ENCODE assay signal across 19 mouse cellular contexts in genomic region chr7:84059799-84060198, GRCm38 (mm10). TPM values are rescaled to one million over a fixed set of nuclear protein-coding genes. Genes with fewer than 3 reads are reported as not detected.
DNase-seq lines count a peak whose midpoint lies in the region; ATAC-seq and TF ChIP-seq lines count a peak whose summit lies in the region.
"Had no signal": no experiment of that assay in that cellular context is flagged by ENCODE, and none has a peak within 500 bp of the region (broad histone marks: within the 10 kb centered on the region; RNA-seq: fewer than 3 reads in every experiment).

No protein-coding gene starts in this region.

- H3K27ac ChIP-seq in layer of hippocampus, adult 2 months, result 0 out of 2 replicates have a peak overlapping the region, but pooled peaks have one; percentile 10
- H3K27ac ChIP-seq in left cerebral cortex, adult 2 months, result peak overlapping the region; percentile 30; the same call in 1 of the 2 replicates
- H3K27ac ChIP-seq: embryonic facial prominence, embryonic 10.5 days; embryonic facial prominence, embryonic 12.5 days; forebrain, embryonic 13.5 days; forebrain, embryonic 15.5 days had no signal

- intact Hi-C loops in left cerebral cortex, adult 2 months (cut with DNase I), result no loop called here

- no peak overlapping the region for H3K4me3 ChIP-seq in layer of hippocampus, adult 2 months
- H3K4me3 ChIP-seq in left cerebral cortex, adult 2 months, result no peak overlapping the region
- H3K4me3 ChIP-seq: embryonic facial prominence, embryonic 10.5 days; embryonic facial prominence, embryonic 12.5 days; forebrain, embryonic 13.5 days; forebrain, embryonic 15.5 days had no signal

- ATAC-seq in megakaryocyte progenitor cell, adult 5-6 weeks (replicated peaks; ENCODE audit: poor library complexity), result no peak
- ATAC-seq: forebrain, embryonic 13.5 days; forebrain, embryonic 15.5 days; forebrain, postnatal 0 days had no signal

- TF ChIP-seq CTCF in layer of hippocampus, adult 2 months (conservative IDR thresholded peaks at IDR 0.05), result no peak
- no peak for TF ChIP-seq CTCF in left cerebral cortex, adult 2 months (IDR thresholded peaks at IDR 0.05)

- DNase-seq in layer of hippocampus, adult 2 months (ENCODE audit: low spot score in 2 of 2), result peak in 1 of 2 experiments; percentile 22
- no peak for DNase-seq in layer of hippocampus, adult 8-10 months (ENCODE audit: low spot score in 2 of 2)
- no peak for DNase-seq in left cerebral cortex, adult 2 months (ENCODE audit: extremely low spot score in 1 of 2, low spot score in 2 of 2)
- no peak for DNase-seq in left cerebral cortex, adult 9 months (ENCODE audit: low spot score in 2 of 2)
- DNase-seq: adrenal gland, adult 2 months; adrenal gland, postnatal 10 days; adrenal gland, postnatal 25 days; cerebellum, adult 11-12 months; cerebellum, adult 2 months; cerebellum, adult 9-10 months; cerebellum, postnatal 10 days; cerebellum, postnatal 25 days; forebrain, postnatal 0 days had no signal

RNA-seq across cellular contexts. Expression of gene Cemip, which starts 26.5 kb away (rescaled TPM):
- 10 to 100 TPM; 21.1 to 26.1 TPM for total RNA-seq in layer of hippocampus, adult 2 months (2021)
- total RNA-seq in layer of hippocampus, adult 8-10 months (2022), result 10 to 100 TPM; 17.3 to 23.1 (median 20.9) TPM
- total RNA-seq in left cerebral cortex, adult 2 months (2021), result 10 to 100 TPM; 16.3 to 16.9 TPM
- not detected in 2 replicates for total RNA-seq in megakaryocyte progenitor cell, adult 5-6 weeks (2015)
- not detected in 2 replicates for total RNA-seq in megakaryocyte progenitor cell, adult 5-6 weeks (2017)
- total RNA-seq: MEL had no signal

Comparison
In these comparisons a context has a peak if more than half of its experiments do, and no peak if none do; other contexts are left out.
1. RNA of gene Cemip, which starts 26.5 kb away (total RNA-seq): 21.1 to 26.1 TPM in layer of hippocampus, adult 2 months, 17.3 to 23.1 TPM in layer of hippocampus, adult 8-10 months and 16.3 to 16.9 TPM in left cerebral cortex, adult 2 months; not detected in megakaryocyte progenitor cell, adult 5-6 weeks; every median in the first group is over 10 times any median in the second.